Mouse (Mus musculus): ENCODE results near the gene Card14.

DNA sequence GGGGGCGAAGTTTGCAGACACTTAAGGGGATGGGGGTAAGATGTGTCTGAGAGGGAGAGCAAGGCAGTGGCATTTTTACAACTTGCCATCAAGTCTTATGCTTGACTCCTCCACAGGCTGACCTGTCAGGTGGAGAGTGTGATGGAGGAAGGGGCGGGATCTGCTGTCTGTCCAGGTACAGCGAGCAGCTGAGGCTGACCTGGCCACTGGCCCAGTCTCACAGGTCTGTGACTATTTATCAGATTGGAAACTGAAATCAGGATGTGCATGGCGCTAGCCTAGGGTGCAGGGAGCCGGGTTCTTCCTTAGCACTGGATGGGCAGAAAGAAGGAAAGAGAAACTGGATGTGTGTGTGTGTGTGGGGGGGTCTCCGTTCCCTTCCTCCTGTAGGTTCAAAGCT, 86.6 kb downstream of the Card14 start:
- TF ChIP-seq CTCF (IDR thresholded peaks at IDR 0.05; ENCODE audit: low read depth) = no peak
- no peak for TF ChIP-seq EP300 (optimal IDR thresholded peaks at IDR 0.05)
